Mouse (Mus musculus) megakaryocyte, embryonic 14.5 days (primary cell): Measurements from ENCODE around the gene Hus1.

Experiments used
- FLI1 ChIP-seq: IDR thresholded peaks from 2 replicates; pipeline ENCODE4 v1.6.1; 2012; ENCODE audit warnings: low read length, inconsistent platforms, mixed read lengths
- GATA1 ChIP-seq: IDR thresholded peaks from 3 replicates; pipeline ENCODE4 v1.6.1; 2012; ENCODE audit warnings: mixed read lengths, low read length, inconsistent platforms, borderline replicate concordance

DNA sequence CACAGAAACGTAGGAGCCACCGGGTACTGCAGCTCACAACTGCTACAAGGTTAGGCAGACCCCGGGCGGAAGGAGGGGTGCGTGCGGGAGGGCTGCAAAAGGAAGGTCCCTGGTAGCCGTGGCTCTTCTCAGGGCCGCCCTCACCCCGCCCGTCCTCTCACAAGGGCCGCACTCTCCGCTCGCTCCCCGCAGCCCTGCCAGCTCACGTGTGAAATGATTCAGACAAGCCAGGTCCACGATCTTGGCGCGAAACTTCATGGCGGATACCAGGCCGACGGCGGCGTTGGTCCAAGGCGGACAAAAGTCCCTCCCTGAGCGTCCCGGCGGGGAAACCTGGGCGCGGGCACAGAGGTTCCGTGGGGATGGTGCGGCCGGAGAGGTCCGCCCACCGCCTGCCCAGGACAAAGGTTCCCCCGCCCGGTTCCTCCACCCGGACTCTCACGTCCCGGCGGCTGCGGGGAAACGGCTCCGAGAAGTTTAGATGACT is at the start of gene Hus1:
- TF ChIP-seq GATA1 (no peak), FLI1 (no peak)
